Mouse (Mus musculus) spleen, adult 2 months (tissue): ENCODE measurements around the gene Ptprq. TPM values are rescaled to one million over a fixed set of nuclear protein-coding genes. Genes with fewer than 3 reads are reported as not detected.

Experiments used
- DNase-seq, 2 experiments: peaks; one replicate each; pipeline versions ENCODE4 v3.0.0 to v3.0.0-alpha.2; 2012 to 2021; ENCODE audit warnings: low spot score in 2 of 2, low read depth in 1 of 2
- H3K27ac ChIP-seq: fragments of 200-500 bp; 2 replicates; pipeline ENCODE4 v1.5.1; 2012; ENCODE audit warnings: low read length, inconsistent platforms; ENCODE audit not compliant: insufficient read depth
- H3K27me3 ChIP-seq: fragments of 200-500 bp; 2 replicates; pipeline ENCODE4 v1.6.1; 2012; ENCODE audit warnings: mild to moderate bottlenecking, moderate library complexity, low read length, inconsistent platforms; ENCODE audit not compliant: control insufficient read depth, insufficient read depth
- H3K36me3 ChIP-seq: fragments of 200-500 bp; 2 replicates; pipeline ENCODE4 v1.6.1; 2012; ENCODE audit warnings: mild to moderate bottlenecking, low read length, inconsistent platforms; ENCODE audit not compliant: control insufficient read depth, insufficient read depth
- H3K4me1 ChIP-seq: fragments of 200-500 bp; 2 replicates; pipeline ENCODE4 v1.6.1; 2011; ENCODE audit warnings: inconsistent platforms; ENCODE audit not compliant: control insufficient read depth, insufficient read depth, insufficient read length
- H3K4me3 ChIP-seq: fragments of 200-500 bp; 2 replicates; pipeline ENCODE4 v1.5.1; 2011; ENCODE audit warnings: mild to moderate bottlenecking, inconsistent platforms; ENCODE audit not compliant: insufficient read depth, insufficient read length; ENCODE audit errors: extremely low read depth
- CTCF ChIP-seq: fragments of 200-500 bp; IDR thresholded peaks from 2 replicates; pipeline ENCODE4 v1.5.1; 2011; ENCODE audit warnings: mild to moderate bottlenecking, inconsistent platforms; ENCODE audit not compliant: insufficient read depth, insufficient read length, insufficient replicate concordance; ENCODE audit errors: extremely low read depth
- POLR2A ChIP-seq: fragments of 200-500 bp; IDR thresholded peaks from 2 replicates; pipeline ENCODE4 v1.6.1; 2011; ENCODE audit warnings: low read depth, low read length, inconsistent platforms
- WGBS: fragments of 180-500 bp; shearing (Covaris S2); methylation state at CpG from one replicate; pipeline ENCODE4 v1.1.7; 2018; 5-methylcytosine and 5-hydroxymethylcytosine counted together
- polyA plus RNA-seq: library from polyadenylated mRNA; depleted of rRNA; stranded (reverse); fragments of >200 nt; gene quantifications from 2 replicates; pipeline ENCODE4 v1.2.3, GENCODE M21; 2012

Gene Ptprq
- polyA plus RNA-seq, 1 experiment: not detected

GRCm38 (mm10) chr10:107739815-107740214 is 20.0 kb upstream of the Ptprq start:
- Histone ChIP-seq H3K36me3 (no peaks in the 10 kb centered on the region), H3K4me1 (no peaks in the 10 kb centered on the region), H3K27me3 (no peaks in the 10 kb centered on the region), H3K27ac (no peak overlapping the region), H3K4me3 (no peak overlapping the region)
- WGBS: 83% methylated on average over 5 of the region's 5 CpGs
- no peak for DNase-seq
- TF ChIP-seq POLR2A (no peak), CTCF (no peak)

- Histone ChIP-seq H3K4me3 (no peak overlapping the region), H3K27me3 (no peaks in the 10 kb centered on the region), H3K4me1 (no peaks in the 10 kb centered on the region), H3K36me3 (no peaks in the 10 kb centered on the region), H3K27ac (no peak overlapping the region)
- DNase-seq: no peak
- TF ChIP-seq POLR2A (no peak), CTCF (no peak)
- 84% methylated on average over 6 of the region's 6 CpGs for WGBS
Observed at GRCm38 (mm10) chr10:107737743-107738142, 17.9 kb upstream of the Ptprq start.

GRCm38 (mm10) chr10:107735448-107735847 is 15.6 kb upstream of the Ptprq start:
- 88% methylated on average over 7 of the region's 7 CpGs for WGBS
- Histone ChIP-seq H3K4me1 (no peaks in the 10 kb centered on the region), H3K27ac (no peak overlapping the region), H3K36me3 (no peaks in the 10 kb centered on the region), H3K27me3 (no peaks in the 10 kb centered on the region), H3K4me3 (no peak overlapping the region)
- TF ChIP-seq POLR2A: no peak
- no peak for TF ChIP-seq CTCF
- DNase-seq: no peak

GRCm38 (mm10) chr10:107734327-107734726 is 14.5 kb upstream of the Ptprq start:
- Histone ChIP-seq H3K4me1 (no peaks in the 10 kb centered on the region), H3K27ac (no peak overlapping the region), H3K27me3 (no peaks in the 10 kb centered on the region), H3K4me3 (no peak overlapping the region), H3K36me3 (no peaks in the 10 kb centered on the region)
- DNase-seq: no peak
- TF ChIP-seq CTCF: no peak
- no peak for TF ChIP-seq POLR2A

DNA sequence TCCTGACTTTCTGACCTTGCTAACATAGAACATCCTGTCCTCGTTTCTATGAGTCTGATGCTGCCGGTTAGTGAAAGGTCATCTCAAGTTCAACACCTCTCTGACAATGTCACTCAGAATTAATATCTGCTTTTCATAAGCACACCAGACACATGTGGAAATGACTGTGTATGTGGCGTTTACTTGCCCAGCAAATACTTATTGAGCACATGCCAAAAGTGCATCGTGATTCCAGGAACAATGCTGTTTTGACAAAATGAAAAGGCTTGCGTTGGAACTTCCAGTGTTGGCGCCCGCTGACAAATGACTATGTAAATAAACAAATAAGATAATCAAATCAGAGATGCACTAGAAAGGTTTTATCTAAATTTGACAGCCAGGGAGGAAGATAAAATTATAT is 5.8 kb upstream of the Ptprq start:
- WGBS: 43% methylated on average over 7 of the region's 7 CpGs
- Histone ChIP-seq H3K4me1 (no peaks in the 10 kb centered on the region), H3K36me3 (no peaks in the 10 kb centered on the region), H3K27ac (no peak overlapping the region), H3K27me3 (no peaks in the 10 kb centered on the region), H3K4me3 (no peak overlapping the region)
- TF ChIP-seq POLR2A (no peak), CTCF (no peak)
- no peak for DNase-seq

DNA sequence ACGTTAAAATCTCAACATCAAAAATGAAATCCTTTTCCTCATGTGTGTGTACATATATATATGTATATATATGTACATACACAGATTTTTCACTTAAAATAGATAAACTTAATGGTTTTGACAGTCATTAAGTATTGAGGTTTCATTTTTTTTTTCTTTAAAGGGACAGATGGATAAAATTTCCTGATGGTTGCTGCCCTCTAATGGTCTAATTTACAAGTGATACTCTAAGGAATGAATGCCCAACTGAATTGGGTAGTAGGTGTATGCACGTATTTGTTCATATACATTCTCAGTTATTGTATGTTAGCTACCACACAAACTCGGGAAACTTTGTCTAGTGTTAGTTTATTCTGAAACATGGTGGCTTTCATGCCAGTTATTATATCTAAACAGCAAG is 15.4 kb downstream of the Ptprq start:
- Histone ChIP-seq H3K36me3 (no peaks in the 10 kb centered on the region), H3K4me3 (no peak overlapping the region), H3K27ac (no peak overlapping the region), H3K27me3 (no peaks in the 10 kb centered on the region), H3K4me1 (no peaks in the 10 kb centered on the region)
- WGBS: 39% methylated on average over 3 of the region's 3 CpGs
- TF ChIP-seq POLR2A (no peak), CTCF (no peak)
- no peak for DNase-seq

GRCm38 (mm10) chr10:107700944-107701343 is 18.9 kb downstream of the Ptprq start:
- Histone ChIP-seq H3K4me1 (no peaks in the 10 kb centered on the region), H3K27ac (no peak overlapping the region), H3K4me3 (no peak overlapping the region), H3K27me3 (no peaks in the 10 kb centered on the region), H3K36me3 (no peaks in the 10 kb centered on the region)
- TF ChIP-seq POLR2A (no peak), CTCF (no peak)
- DNase-seq: no peak
- 81% methylated on average over 3 of the region's 3 CpGs for WGBS

GRCm38 (mm10) chr10:107698716-107699115 is 21.1 kb downstream of the Ptprq start:
- H3K36me3 ChIP-seq: no peaks in the 10 kb centered on the region
- no peak overlapping the region for H3K4me3 ChIP-seq
- 84% methylated on average over 2 of the region's 2 CpGs for WGBS
- H3K27me3 ChIP-seq: no peaks in the 10 kb centered on the region
- H3K27ac ChIP-seq: no peak overlapping the region
- no peaks in the 10 kb centered on the region for H3K4me1 ChIP-seq
- DNase-seq: no peak
- TF ChIP-seq POLR2A: no peak
- TF ChIP-seq CTCF: no peak
